Mouse (Mus musculus): ENCODE results near the gene Exoc1.

The Exoc1 gene

GRCm38 (mm10) chr5:76609702-76610370 lies 80.7 kb downstream of the Exoc1 start:
- no peak for DNase-seq (ENCODE audit: low read depth, low spot score)

GRCm38 (mm10) chr5:76612867-76613499 lies 83.9 kb downstream of the Exoc1 start:
- no peak for DNase-seq (ENCODE audit: low read depth, low spot score)

GRCm38 (mm10) chr5:76615276-76615675 lies 86.2 kb downstream of the Exoc1 start:
- DNase-seq (ENCODE audit: low read depth, low spot score) = no peak

GRCm38 (mm10) chr5:76616196-76616747 lies 87.2 kb downstream of the Exoc1 start:
- no peak for DNase-seq (ENCODE audit: low read depth, low spot score)

GRCm38 (mm10) chr5:76618750-76619149 lies 89.6 kb downstream of the Exoc1 start:
- no peak for DNase-seq (ENCODE audit: low read depth, low spot score)
